Mouse (Mus musculus) left cerebral cortex, postnatal 36 days (tissue): Measurements from ENCODE around the gene Vmn1r91. TPM values are rescaled to one million over a fixed set of nuclear protein-coding genes. Genes with fewer than 3 reads are reported as not detected.
"Not testable (repeated sequence)": the region's sequence is repeated elsewhere in the genome, so short reads cannot be mapped to it uniquely, and the experiment has no call there.

Experiments used
- DNase-seq, 2 experiments: peaks; one replicate each; pipeline ENCODE4 v3.0.0; 2021 to 2022; ENCODE audit warnings: low spot score in 2 of 2, mixed read lengths in 1 of 2
- intact Hi-C: fragments of 180-260 bp; cut with DNase I; formaldehyde crosslinking; loops from one replicate; pipeline ENCODE4 v1.15.1; 2025
- total RNA-seq, 2 experiments: library from RNA; stranded (reverse); gene quantifications; 2 replicates each; pipeline ENCODE4 v1.2.3; 2021

The Vmn1r91 gene
- not detected for total RNA-seq

DNA sequence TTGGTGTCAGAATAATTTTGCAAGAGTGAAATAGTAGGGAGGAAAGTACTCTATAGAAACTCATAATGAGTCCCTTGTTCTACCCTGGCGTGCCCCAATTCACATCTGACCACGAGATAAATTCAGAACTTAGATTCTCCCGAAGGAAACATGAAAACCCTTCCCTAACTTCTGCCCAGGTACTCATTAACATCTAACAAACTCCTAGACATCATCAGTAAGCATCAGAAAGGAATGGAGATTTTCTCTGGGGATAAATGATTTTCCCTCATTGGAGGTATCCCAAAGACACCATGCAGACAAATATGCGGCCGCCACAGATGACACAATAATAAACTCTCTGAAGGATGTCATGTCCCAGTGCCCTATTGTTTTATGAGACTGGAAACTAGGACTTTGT is at the start of gene Vmn1r91:
TSS of gene Vmn1r91 (plus strand) at position 301 of the 400 bp plus-strand sequence.
- intact Hi-C loops, DNase-seq: not testable (repeated sequence)

DNA sequence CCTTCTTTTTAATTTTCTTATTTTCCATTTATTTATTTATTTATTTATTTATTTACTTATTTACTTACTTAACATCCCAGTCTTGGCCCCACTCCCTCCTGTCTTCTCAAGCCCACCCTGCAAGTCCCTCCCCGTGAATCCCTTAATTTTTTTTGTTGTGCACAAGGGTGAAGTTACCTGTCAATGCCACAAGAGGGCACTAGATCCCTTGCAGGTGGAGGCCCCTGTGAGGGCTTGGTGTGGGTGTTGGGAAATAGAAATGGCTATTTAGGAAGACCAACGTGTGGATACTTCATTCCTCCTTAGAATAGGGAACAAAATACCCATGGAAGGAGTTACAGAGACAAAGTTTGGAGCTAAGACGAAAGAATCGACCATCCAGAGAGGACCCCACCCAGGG is 35.4 kb upstream of the Vmn1r91 start:
- intact Hi-C loops, DNase-seq: not testable (repeated sequence)

DNA sequence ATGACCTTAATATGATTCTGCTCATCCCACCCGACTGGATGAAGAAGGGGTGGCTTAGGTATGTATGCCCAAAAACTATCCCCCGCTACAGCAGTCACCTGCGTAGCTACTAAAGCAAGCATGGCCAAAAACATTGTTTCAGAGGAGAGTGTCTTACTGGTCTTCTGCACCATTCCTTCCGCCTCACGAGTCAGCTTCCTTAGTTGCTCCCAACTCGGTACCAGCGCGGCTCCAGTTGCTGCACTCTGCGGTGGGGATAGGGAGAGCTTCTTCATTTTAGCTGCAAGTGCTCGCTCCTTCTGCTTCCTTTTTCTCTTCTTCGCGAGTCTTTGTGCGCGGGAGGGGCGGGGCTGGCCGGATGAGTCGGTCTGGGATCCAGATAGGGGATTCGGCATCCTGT is 21.4 kb upstream of the Vmn1r91 start:
- DNase-seq, result not testable (repeated sequence)

DNA sequence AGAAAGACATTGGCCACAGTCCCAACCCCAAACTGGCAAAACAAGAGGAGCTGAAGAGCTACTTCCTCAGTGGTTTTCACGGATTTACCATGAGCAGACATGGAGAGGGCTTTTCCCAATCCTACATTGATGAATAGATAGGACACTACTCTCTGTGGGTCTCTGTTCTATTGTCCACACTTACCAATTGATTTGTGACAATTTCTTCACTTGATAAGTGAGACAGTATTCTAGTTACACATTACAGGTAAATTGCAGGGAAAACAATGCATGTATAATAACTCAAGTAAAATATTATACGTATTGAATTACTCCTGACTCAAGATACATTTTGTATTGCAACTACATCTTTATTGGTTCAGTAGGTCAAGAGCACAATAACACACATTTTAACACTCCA is 23.0 kb downstream of the Vmn1r91 start, which contains the start of gene Gm16442:
TSS of gene Gm16442 (minus strand) at position 101 of the 400 bp plus-strand sequence.
- intact Hi-C loops, DNase-seq: not testable (repeated sequence)

More for the DNA sequence above, 21.4 kb upstream of the Vmn1r91 start:
- intact Hi-C loops, result not testable (repeated sequence)

DNA sequence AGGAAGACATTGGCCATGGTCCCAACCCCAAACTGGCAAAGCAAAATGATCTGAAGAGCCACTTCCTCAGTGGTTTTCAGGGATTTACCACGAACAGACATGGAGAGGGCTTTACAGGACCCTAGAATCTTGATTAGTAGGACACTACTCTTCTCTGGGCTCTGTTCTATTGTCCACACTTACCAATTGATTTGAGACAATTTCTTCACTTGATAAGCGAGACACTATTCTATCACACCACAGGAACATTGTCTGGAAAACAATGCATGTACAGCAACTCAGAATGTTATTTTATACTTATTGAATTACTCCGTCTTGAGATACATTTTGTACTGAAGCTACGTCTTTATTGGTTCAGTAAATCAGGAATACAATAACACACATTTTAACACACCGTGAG is 39.5 kb downstream of the Vmn1r91 start, which contains the start of gene Vmn1r93:
TSS of gene Vmn1r93 (minus strand) at position 101 of the 400 bp plus-strand sequence.
- intact Hi-C loops, result not testable (repeated sequence)

More for the DNA sequence above, 39.5 kb downstream of the Vmn1r91 start, which contains the start of gene Vmn1r93:
- DNase-seq, result not testable (repeated sequence)

Other genes starting within 250 kb of the Vmn1r91 start
- gene Gm19345, start 247.7 kb upstream of the Vmn1r91 start, total RNA-seq, result 1 to 10 TPM; 1.2 to 2.1 TPM
- gene Ceacam16, start 238.4 kb upstream of the Vmn1r91 start, total RNA-seq, result not detected
- not detected for gene Ceacam19, start 211.7 kb upstream of the Vmn1r91 start, total RNA-seq
- gene Pvr, start 178.5 kb upstream of the Vmn1r91 start, total RNA-seq, result 10 to 100 TPM; 10.7 to 12.0 TPM
- gene Igsf23, start 148.9 kb upstream of the Vmn1r91 start, total RNA-seq, result not detected
- gene Ceacam20, start 134.3 kb upstream of the Vmn1r91 start, total RNA-seq, result not detected
- not detected for gene Nlrp9b, start 108.2 kb upstream of the Vmn1r91 start, total RNA-seq
- not detected for gene Gm16442, start 22.9 kb downstream of the Vmn1r91 start, total RNA-seq
- gene Vmn1r93, start 39.4 kb downstream of the Vmn1r91 start, total RNA-seq, result not detected
- gene Vmn1r94, start 68.7 kb downstream of the Vmn1r91 start, total RNA-seq, result not detected
- not detected for gene Vmn1r95, start 94.0 kb downstream of the Vmn1r91 start, total RNA-seq
- gene Gm6164, start 105.9 kb downstream of the Vmn1r91 start, total RNA-seq, result not detected
- gene Gm4498, start 134.1 kb downstream of the Vmn1r91 start, total RNA-seq, result not detected
- gene Gm5890, start 163.2 kb downstream of the Vmn1r91 start, total RNA-seq, result not detected
- gene Gm4133, start 234.4 kb downstream of the Vmn1r91 start, total RNA-seq, result not detected